Mouse (Mus musculus): ENCODE data around the gene Phlda3. TPM values are rescaled to one million over a fixed set of nuclear protein-coding genes. Genes with fewer than 3 reads are reported as not detected.
A peak's percentile ranks its signal among the peaks of the same experiment; 100 is the strongest.

Phlda3 gene
- polyA plus RNA-seq (2014; fragmentation: Nextera tagmentation; extraction: Ambion mirVana): 18.2 and 18.6 TPM in 2 replicates

DNA sequence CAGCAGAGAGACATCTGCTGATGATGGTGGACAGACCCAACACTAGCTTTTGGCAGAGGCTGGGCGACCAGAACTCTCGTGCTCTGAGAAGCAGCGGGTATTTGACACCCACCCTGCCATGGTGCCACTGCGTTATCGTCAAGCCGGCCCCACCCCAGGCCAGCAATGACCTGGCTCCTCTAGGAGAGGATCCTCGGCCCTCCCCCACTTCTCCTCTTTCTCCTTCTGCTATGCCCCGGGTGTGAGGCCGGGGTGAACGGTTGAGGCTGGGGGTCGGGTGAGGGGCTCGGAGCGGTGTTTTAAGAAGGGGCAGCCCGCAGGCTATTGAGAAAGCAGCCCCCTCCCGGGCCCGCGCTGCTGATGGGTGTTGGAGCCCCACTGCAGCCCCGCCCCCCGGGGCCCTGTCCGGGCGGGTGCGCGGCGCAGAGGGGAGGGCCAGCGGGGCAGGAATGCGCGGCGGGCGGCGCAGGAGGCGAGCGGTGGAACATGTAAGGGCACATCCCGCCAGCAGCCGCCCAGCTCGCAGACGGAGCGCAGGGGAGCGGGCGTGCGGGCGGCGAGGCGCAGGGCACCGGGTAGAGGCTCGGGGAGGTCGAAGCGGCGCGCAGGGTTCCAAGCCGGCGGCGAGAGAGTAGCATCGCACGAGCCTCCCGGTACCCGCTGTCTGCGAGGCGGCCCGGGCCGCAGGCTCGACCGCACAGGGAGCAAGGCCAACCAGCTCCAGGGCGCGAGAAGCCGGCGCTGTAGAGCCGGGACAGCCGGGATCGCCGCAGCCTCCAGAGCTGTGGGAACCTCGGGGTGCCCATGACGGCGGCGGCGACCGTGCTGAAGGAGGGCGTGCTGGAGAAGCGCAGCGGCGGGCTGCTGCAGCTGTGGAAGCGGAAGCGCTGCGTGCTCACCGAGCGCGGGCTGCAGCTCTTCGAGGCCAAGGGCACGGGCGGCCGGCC is at the start of gene Phlda3:
Gene Phlda3 (plus strand): TSS at position 475 of the 947 bp plus-strand sequence.
- Histone ChIP-seq H3K27ac (ENCODE audit: low read depth, low read length) (peak within 1 kb of the TSS; percentile 62), H3K27me3 (ENCODE audit: control insufficient read depth, insufficient read depth, low read length) (0 out of 2 replicates have a peak, but pooled peaks cover 2% of the 10 kb centered on the region), H3K9ac (ENCODE audit: low read depth, low read length) (peak within 1 kb of the TSS; percentile 74), H3K9me3 (ENCODE audit: control insufficient read depth, low read length) (no peaks in the 10 kb centered on the region), H3K4me3 (ENCODE audit: low read depth, low read length) (peak within 1 kb of the TSS; percentile 60), H3K4me1 (replicated peaks; ENCODE audit: control insufficient read depth, insufficient read depth, low read length) (0 out of 2 replicates have a peak, but pooled peaks cover 10% of the 10 kb centered on the region), H3K36me3 (ENCODE audit: control insufficient read depth, insufficient read depth, low read length) (no peaks in the 10 kb centered on the region), H3K4me2 (replicated peaks; ENCODE audit: low read depth, low read length) (peak within 1 kb of the TSS; percentile 96)
- DNase-seq (ENCODE audit: low spot score) (peak; percentile 77), ATAC-seq (ENCODE audit: low FRiP score) (peak; percentile 83)
- WGBS: under 1% methylated on average over 85 of the region's 90 CpGs

DNA sequence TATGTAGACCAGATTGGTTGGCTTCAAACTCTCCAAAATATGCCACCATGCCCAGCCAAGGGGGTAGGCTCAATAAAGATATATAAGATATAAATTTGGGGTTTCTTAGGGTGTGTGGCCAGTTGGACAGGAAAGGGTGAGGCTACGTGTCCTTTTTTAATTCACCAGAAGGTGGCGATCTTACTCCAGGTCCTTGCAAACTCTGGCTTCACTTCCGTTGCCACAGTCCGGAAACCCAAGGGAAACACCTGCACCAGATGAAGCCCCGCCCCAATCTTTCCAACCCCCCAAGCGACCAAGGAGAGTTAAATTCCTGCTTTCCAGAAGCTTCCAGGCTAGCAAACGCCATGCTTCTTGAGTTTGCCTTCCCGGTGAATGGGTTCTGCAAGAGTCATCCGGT is 46.4 kb upstream of the Phlda3 start:
- Histone ChIP-seq H3K9me3 (ENCODE audit: control insufficient read depth, low read length) (no peaks in the 10 kb centered on the region), H3K27me3 (ENCODE audit: control insufficient read depth, insufficient read depth, low read length) (no peaks in the 10 kb centered on the region), H3K4me1 (replicated peaks; ENCODE audit: control insufficient read depth, insufficient read depth, low read length) (no peaks in the 10 kb centered on the region; the same call in 1 of the 2 replicates), H3K4me2 (replicated peaks; ENCODE audit: low read depth, low read length) (no peak overlapping the region), H3K27ac (ENCODE audit: low read depth, low read length) (no peak overlapping the region), H3K4me3 (ENCODE audit: low read depth, low read length) (no peak overlapping the region), H3K9ac (ENCODE audit: low read depth, low read length) (no peak overlapping the region), H3K36me3 (ENCODE audit: control insufficient read depth, insufficient read depth, low read length) (no peaks in the 10 kb centered on the region)
- DNase-seq (ENCODE audit: low spot score): peak; percentile 86
- WGBS: 21% methylated on average over 9 of the region's 9 CpGs
- ATAC-seq (ENCODE audit: low FRiP score): peak; percentile 49; the same call in 1 of the 2 replicates

DNA sequence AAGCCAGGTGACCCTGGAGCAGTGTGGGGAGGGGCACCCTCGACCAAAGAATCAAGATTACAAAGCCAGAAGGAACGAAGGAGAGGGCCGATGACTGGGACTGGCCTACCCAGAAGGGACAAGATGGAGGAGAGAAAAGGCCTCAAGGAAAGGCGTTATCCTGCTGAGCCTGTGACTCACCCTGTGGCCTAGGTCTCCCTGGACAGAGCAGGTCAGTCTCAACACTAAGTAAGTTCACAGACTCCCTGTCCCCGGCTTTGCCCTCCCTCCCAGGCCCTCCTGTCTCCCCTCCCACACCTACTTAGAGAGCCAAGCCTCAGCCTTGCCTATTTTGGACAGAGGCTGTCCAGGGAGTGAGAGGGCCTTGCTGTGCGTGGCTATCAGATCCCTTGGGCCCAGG is 45.9 kb upstream of the Phlda3 start, which contains the start of gene Csrp1:
Gene Csrp1 (plus strand): TSS at position 79 of the 400 bp plus-strand sequence.
- DNase-seq (ENCODE audit: low spot score): no peak
- Histone ChIP-seq H3K27me3 (ENCODE audit: control insufficient read depth, insufficient read depth, low read length) (no peaks in the 10 kb centered on the region), H3K4me1 (replicated peaks; ENCODE audit: control insufficient read depth, insufficient read depth, low read length) (no peaks in the 10 kb centered on the region; the same call in 1 of the 2 replicates), H3K4me3 (ENCODE audit: low read depth, low read length) (no peak within 1 kb of the TSS), H3K27ac (ENCODE audit: low read depth, low read length) (no peak within 1 kb of the TSS), H3K9me3 (ENCODE audit: control insufficient read depth, low read length) (no peaks in the 10 kb centered on the region), H3K4me2 (replicated peaks; ENCODE audit: low read depth, low read length) (no peak within 1 kb of the TSS), H3K9ac (ENCODE audit: low read depth, low read length) (no peak within 1 kb of the TSS), H3K36me3 (ENCODE audit: control insufficient read depth, insufficient read depth, low read length) (no peaks in the 10 kb centered on the region)
- no peak for ATAC-seq (ENCODE audit: low FRiP score)
- 71% methylated on average over 6 of the region's 6 CpGs for WGBS

DNA sequence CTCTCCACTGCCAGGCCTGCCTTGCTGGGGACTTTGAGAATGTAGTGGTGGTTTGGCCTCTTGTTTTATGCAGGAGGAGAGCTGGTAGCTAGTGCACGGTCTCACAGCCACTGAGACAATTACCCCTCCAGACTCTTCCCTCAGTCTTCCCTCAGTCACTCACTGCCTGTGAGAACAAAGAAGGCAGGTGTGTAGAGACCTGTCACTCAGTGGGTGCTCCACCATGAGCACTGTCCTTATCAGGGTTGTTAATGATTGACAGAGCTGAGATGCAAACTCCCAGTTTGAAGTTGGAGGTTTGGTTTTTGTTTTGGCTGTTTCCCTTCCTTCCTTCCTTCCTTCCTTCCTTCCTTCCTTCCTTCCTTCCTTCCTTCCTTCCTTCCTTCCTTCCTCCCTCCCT is 42.9 kb upstream of the Phlda3 start:
- no peak for ATAC-seq (ENCODE audit: low FRiP score)
- whole genome bisulfite sequencing: 47% methylated on average over 1 of the region's 1 CpGs

DNA sequence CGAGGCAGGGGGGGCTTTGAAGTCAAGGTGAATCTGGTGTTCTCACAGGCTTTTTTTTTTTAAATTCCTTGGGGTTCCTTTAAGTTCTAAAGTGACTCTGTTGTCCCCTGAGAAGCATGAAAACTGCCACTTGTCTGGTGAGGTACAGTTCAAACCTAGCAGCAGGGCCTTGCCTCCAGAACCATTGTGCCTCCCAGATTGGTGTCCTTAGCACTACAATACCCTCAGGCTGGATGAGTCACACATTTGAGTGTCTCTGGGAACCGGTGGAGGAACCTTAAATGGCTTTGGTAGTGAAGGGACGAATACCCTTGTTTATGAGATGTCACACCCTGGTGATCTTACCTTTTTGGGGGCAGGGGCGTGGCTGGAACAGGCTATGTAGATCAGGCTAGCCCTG is 41.8 kb upstream of the Phlda3 start:
- Histone ChIP-seq H3K4me1 (replicated peaks; ENCODE audit: control insufficient read depth, insufficient read depth, low read length) (no peaks in the 10 kb centered on the region; the same call in 1 of the 2 replicates), H3K9me3 (ENCODE audit: control insufficient read depth, low read length) (no peaks in the 10 kb centered on the region)

More for the DNA sequence above, 42.9 kb upstream of the Phlda3 start:
- no peaks in the 10 kb centered on the region for H3K27me3 ChIP-seq (ENCODE audit: control insufficient read depth, insufficient read depth, low read length)
- H3K9ac ChIP-seq (ENCODE audit: low read depth, low read length): no peak overlapping the region
- no peak overlapping the region for H3K4me2 ChIP-seq (replicated peaks; ENCODE audit: low read depth, low read length)
- no peak overlapping the region for H3K27ac ChIP-seq (ENCODE audit: low read depth, low read length)
- no peaks in the 10 kb centered on the region for H3K9me3 ChIP-seq (ENCODE audit: control insufficient read depth, low read length)
- no peak for DNase-seq (ENCODE audit: low spot score)
- no peaks in the 10 kb centered on the region; the same call in 1 of the 2 replicates for H3K4me1 ChIP-seq (replicated peaks; ENCODE audit: control insufficient read depth, insufficient read depth, low read length)
- H3K4me3 ChIP-seq (ENCODE audit: low read depth, low read length): no peak overlapping the region
- H3K36me3 ChIP-seq (ENCODE audit: control insufficient read depth, insufficient read depth, low read length): no peaks in the 10 kb centered on the region

DNA sequence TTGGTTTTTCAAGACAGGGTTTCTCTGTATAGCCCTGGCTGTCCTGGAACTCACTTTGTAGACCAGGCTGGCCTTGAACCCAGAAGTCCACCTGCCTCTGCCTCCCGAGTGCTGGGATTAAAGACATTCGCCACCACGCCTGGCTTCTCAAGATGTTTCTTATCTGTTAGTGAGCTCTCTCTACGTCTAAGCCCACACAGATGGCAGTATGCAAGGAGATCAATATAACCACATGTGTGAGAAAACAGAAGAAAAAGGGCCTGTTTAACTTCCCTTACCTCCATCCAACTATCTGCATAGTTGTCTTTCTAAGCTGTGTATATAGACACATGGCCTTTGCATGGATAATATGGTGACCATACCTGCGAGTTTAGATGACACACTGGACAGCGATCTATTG is 40.6 kb upstream of the Phlda3 start:
- ATAC-seq (ENCODE audit: low FRiP score): no peak
- WGBS: 93% methylated on average over 6 of the region's 6 CpGs
- H3K36me3 ChIP-seq (ENCODE audit: control insufficient read depth, insufficient read depth, low read length): no peaks in the 10 kb centered on the region
- H3K9me3 ChIP-seq (ENCODE audit: control insufficient read depth, low read length): no peaks in the 10 kb centered on the region
- H3K4me1 ChIP-seq (replicated peaks; ENCODE audit: control insufficient read depth, insufficient read depth, low read length): peaks cover 3% of the 10 kb centered on the region; the same call in 1 of the 2 replicates
- no peak overlapping the region for H3K9ac ChIP-seq (ENCODE audit: low read depth, low read length)
- no peak overlapping the region for H3K4me3 ChIP-seq (ENCODE audit: low read depth, low read length)
- no peak for DNase-seq (ENCODE audit: low spot score)
- H3K27ac ChIP-seq (ENCODE audit: low read depth, low read length): no peak overlapping the region
- H3K27me3 ChIP-seq (ENCODE audit: control insufficient read depth, insufficient read depth, low read length): no peaks in the 10 kb centered on the region
- no peak overlapping the region for H3K4me2 ChIP-seq (replicated peaks; ENCODE audit: low read depth, low read length)

More for the DNA sequence above, 41.8 kb upstream of the Phlda3 start:
- no peak overlapping the region for H3K4me2 ChIP-seq (replicated peaks; ENCODE audit: low read depth, low read length)
- ATAC-seq (ENCODE audit: low FRiP score): no peak
- no peak overlapping the region for H3K4me3 ChIP-seq (ENCODE audit: low read depth, low read length)
- H3K27me3 ChIP-seq (ENCODE audit: control insufficient read depth, insufficient read depth, low read length): no peaks in the 10 kb centered on the region
- WGBS: 58% methylated on average over 4 of the region's 4 CpGs
- DNase-seq (ENCODE audit: low spot score): no peak
- H3K9ac ChIP-seq (ENCODE audit: low read depth, low read length): no peak overlapping the region
- H3K27ac ChIP-seq (ENCODE audit: low read depth, low read length): no peak overlapping the region
- H3K36me3 ChIP-seq (ENCODE audit: control insufficient read depth, insufficient read depth, low read length): no peaks in the 10 kb centered on the region

DNA sequence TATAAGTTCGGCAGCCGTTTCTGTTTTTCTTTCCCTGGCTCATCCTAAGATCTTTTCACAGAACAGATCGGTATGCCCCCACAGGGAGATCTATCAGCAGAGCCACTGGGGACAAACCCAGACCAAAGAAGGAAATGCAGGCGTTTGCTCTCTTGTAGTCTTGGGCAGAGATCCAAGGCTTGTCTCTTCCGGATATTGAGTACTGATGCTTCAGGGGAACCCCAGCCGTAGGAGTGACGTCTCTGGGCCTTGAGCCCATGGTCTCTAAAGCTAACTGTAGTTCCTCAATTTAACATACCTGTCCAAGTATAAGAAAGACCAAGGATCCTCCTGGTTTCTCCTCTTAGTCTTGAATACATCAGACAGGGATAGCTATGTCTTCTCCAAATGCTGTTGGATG is 40.0 kb upstream of the Phlda3 start:
- Histone ChIP-seq H3K4me2 (replicated peaks; ENCODE audit: low read depth, low read length) (no peak overlapping the region), H3K27ac (ENCODE audit: low read depth, low read length) (no peak overlapping the region), H3K9me3 (ENCODE audit: control insufficient read depth, low read length) (no peaks in the 10 kb centered on the region), H3K4me3 (ENCODE audit: low read depth, low read length) (no peak overlapping the region), H3K9ac (ENCODE audit: low read depth, low read length) (no peak overlapping the region), H3K36me3 (ENCODE audit: control insufficient read depth, insufficient read depth, low read length) (no peaks in the 10 kb centered on the region), H3K4me1 (replicated peaks; ENCODE audit: control insufficient read depth, insufficient read depth, low read length) (peaks cover 4% of the 10 kb centered on the region; the same call in 1 of the 2 replicates), H3K27me3 (ENCODE audit: control insufficient read depth, insufficient read depth, low read length) (no peaks in the 10 kb centered on the region)
- ATAC-seq (ENCODE audit: low FRiP score) (no peak), DNase-seq (ENCODE audit: low spot score) (no peak)
- WGBS: 78% methylated on average over 7 of the region's 7 CpGs

DNA sequence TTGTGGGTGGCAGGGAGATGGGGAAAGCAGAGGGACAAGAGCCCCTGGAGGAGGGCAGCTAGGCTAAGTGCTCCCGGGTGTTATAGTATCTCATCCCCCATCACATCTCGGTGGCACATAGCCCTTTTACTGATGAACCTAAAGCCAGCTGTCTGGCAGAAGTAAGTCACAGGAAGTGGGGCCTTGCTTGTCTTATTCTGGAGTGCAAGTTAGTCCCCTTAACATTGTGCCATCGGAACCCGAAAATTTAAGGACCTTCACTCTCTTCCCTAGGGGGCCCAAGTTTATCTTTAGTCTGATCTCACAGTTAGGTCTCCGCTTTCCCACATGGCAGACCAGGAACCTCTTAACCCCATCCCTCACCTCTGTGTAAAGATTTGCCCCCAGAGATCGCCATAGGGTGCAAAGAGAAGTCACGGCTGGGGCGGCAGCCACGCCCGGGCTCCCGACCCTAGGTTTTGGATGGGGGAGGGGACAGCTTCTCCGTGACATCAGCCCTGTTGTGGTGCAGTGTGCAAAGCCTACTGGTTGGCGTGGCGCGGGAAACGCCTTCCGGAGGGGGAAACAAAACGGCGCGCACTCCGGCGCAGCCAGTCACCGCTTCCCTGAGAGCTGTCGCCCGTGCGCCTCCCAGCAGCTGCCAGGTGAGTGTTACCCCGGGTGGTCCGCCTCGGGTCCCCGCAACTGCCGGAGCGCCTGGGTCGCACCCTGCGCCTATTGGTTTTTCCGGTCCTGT is 37.1 kb upstream of the Phlda3 start:
- DNase-seq (ENCODE audit: low spot score) (peak; percentile 90), ATAC-seq (ENCODE audit: low FRiP score) (peak; percentile 83)
- peak overlapping the region; percentile 40 for H3K4me3 ChIP-seq (ENCODE audit: low read depth, low read length)
- peak overlapping the region; percentile 38 for H3K9ac ChIP-seq (ENCODE audit: low read depth, low read length)
- peaks cover 4% of the 10 kb centered on the region; the same call in 1 of the 2 replicates for H3K4me1 ChIP-seq (replicated peaks; ENCODE audit: control insufficient read depth, insufficient read depth, low read length)
- no peaks in the 10 kb centered on the region for H3K27me3 ChIP-seq (ENCODE audit: control insufficient read depth, insufficient read depth, low read length)
- 1% methylated on average over 35 of the region's 35 CpGs for WGBS
- H3K36me3 ChIP-seq (ENCODE audit: control insufficient read depth, insufficient read depth, low read length): no peaks in the 10 kb centered on the region
- H3K9me3 ChIP-seq (ENCODE audit: control insufficient read depth, low read length): no peaks in the 10 kb centered on the region
- H3K27ac ChIP-seq (ENCODE audit: low read depth, low read length): no peak overlapping the region
- peak overlapping the region; percentile 79 for H3K4me2 ChIP-seq (replicated peaks; ENCODE audit: low read depth, low read length)
